Mouse (Mus musculus) liver, embryonic 12.5 days (tissue): ENCODE measurements at regions not wholly inside any gene's neighbourhood (a gene's known extent, or its start where the extent isn't known, plus 50 kb on each side); places are given as distances from the start of the nearest gene placed in this dataset.
A peak's percentile ranks its signal among the peaks of the same experiment; 100 is the strongest.

ENCODE experiments used
- ATAC-seq: fragments of 200-750 bp; cut with Nextera tagmentation; 2 replicates; pipeline ENCODE4 v1.8.0; 2017; ENCODE audit warnings: moderate number of reproducible peaks, mild to moderate bottlenecking, moderate library complexity
- H3K27ac ChIP-seq: fragments of 300-500 bp; sonication (generic); 2 replicates; pipeline ENCODE4 v1.5.1; 2016; ENCODE audit warnings: mild to moderate bottlenecking
- H3K27me3 ChIP-seq: fragments of 300-500 bp; sonication (generic); replicated peaks from 2 replicates; pipeline ENCODE4 v1.6.1; 2016; ENCODE audit warnings: mild to moderate bottlenecking, moderate library complexity
- H3K36me3 ChIP-seq: fragments of 300-500 bp; sonication (generic); 2 replicates; pipeline ENCODE4 v1.6.1; 2016; ENCODE audit warnings: mild to moderate bottlenecking, moderate library complexity
- H3K4me1 ChIP-seq: fragments of 300-500 bp; sonication (generic); 2 replicates; pipeline ENCODE4 v1.6.1; 2016
- H3K4me2 ChIP-seq: fragments of 300-500 bp; sonication (generic); 2 replicates; pipeline ENCODE4 v1.6.1; 2016; ENCODE audit warnings: mild to moderate bottlenecking, moderate library complexity
- H3K4me3 ChIP-seq: fragments of 300-500 bp; sonication (generic); 2 replicates; pipeline ENCODE4 v1.5.1; 2016; ENCODE audit warnings: mild to moderate bottlenecking, moderate library complexity
- H3K9ac ChIP-seq: fragments of 300-500 bp; sonication (generic); 2 replicates; pipeline ENCODE4 v1.6.1; 2016; ENCODE audit warnings: mild to moderate bottlenecking, moderate library complexity
- H3K9me3 ChIP-seq: fragments of 300-500 bp; sonication (generic); replicated peaks from 2 replicates; pipeline ENCODE4 v1.6.1; 2016; ENCODE audit warnings: mild to moderate bottlenecking, moderate library complexity
- WGBS: fragments of 180-500 bp; shearing (Covaris S2); methylation state at CpG from one replicate; pipeline ENCODE4 v1.1.7; 2016; ENCODE audit not compliant: insufficient replicate concordance; 5-methylcytosine and 5-hydroxymethylcytosine counted together

DNA sequence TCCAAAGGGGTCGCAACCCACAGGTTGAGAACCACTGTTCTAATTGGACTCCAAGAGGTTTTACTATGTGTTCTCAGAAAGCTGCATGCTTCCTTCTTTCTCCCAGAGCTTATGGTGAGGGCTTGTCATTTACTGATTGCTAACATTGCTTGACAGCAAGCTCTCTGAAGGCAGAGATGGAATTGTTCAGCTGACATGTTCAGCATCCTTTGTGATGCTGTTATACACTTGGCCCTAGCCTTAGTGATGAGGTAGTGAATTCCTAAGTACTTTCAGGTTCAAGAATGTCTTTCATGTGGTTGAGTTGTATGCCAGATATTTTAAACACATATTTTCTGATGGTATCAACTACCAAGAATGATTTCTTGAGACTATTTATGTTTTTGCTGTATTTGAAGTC, 202.9 kb upstream of the Zc3h12c start:
- no peak overlapping the region for H3K9ac ChIP-seq
- 72% methylated on average over 1 of the region's 1 CpGs for WGBS
- no peaks in the 10 kb centered on the region for H3K27me3 ChIP-seq
- no peaks in the 10 kb centered on the region for H3K9me3 ChIP-seq
- no peak overlapping the region for H3K4me2 ChIP-seq
- peaks cover 7% of the 10 kb centered on the region; the same call in 1 of the 2 replicates for H3K4me1 ChIP-seq
- no peak overlapping the region for H3K4me3 ChIP-seq
- H3K36me3 ChIP-seq, result no peaks in the 10 kb centered on the region
- no peak overlapping the region for H3K27ac ChIP-seq
- ATAC-seq, result no peak

DNA sequence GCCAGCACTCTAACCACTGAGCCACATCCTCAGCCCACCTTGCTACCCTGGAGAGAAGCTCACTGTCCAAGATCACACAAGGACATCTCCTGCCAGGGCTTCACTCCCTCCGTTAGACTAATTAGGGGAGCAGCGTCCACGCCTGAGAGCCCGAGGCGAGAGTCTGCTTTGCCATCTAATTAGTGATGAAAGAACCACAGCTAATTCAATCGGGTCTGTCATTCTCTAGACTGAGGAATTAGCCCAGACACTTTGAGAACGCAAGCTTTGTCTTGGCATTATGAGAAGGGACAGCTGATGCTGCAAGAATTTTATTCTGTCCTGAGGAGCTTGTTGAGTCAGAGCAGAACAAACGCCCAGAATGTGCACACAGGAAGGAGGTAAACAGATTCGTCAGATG, 200.5 kb upstream of the Zc3h12c start:
- H3K4me1 ChIP-seq, result peaks cover 7% of the 10 kb centered on the region; the same call in 1 of the 2 replicates
- ATAC-seq, result no peak

DNA sequence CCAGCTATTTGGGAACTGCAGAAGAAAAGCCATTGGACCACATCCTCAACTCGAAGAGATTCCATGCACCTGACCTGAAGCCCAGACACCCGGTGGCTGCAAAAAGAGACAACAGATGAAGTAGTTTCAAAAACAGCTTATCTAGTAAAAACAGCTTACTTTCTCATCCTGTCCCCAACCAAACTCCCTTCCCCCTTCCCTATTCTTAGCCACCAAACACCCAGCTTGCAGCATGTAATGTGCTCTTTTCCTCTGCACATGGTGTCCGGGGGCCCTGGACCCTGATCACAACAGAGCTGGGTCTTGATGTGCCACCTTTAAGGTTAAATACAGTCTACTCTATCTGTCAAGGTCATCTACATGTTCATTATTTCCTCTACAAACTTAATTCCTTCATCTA, 199.7 kb upstream of the Zc3h12c start:
- H3K4me1 ChIP-seq, result peaks cover 7% of the 10 kb centered on the region; the same call in 1 of the 2 replicates
- peak; percentile 67 for ATAC-seq
- H3K4me3 ChIP-seq, result no peak overlapping the region
- H3K9me3 ChIP-seq, result no peaks in the 10 kb centered on the region
- H3K27me3 ChIP-seq, result no peaks in the 10 kb centered on the region
- no peaks in the 10 kb centered on the region for H3K36me3 ChIP-seq
- WGBS, result 13% methylated on average over 3 of the region's 3 CpGs
- no peak overlapping the region for H3K4me2 ChIP-seq
- H3K27ac ChIP-seq, result no peak overlapping the region
- H3K9ac ChIP-seq, result no peak overlapping the region

More for the DNA sequence above, 200.5 kb upstream of the Zc3h12c start:
- no peaks in the 10 kb centered on the region for H3K36me3 ChIP-seq
- no peaks in the 10 kb centered on the region for H3K9me3 ChIP-seq
- H3K4me3 ChIP-seq, result no peak overlapping the region
- H3K4me2 ChIP-seq, result no peak overlapping the region
- no peak overlapping the region for H3K9ac ChIP-seq
- H3K27me3 ChIP-seq, result no peaks in the 10 kb centered on the region
- WGBS, result 69% methylated on average over 9 of the region's 9 CpGs
- H3K27ac ChIP-seq, result no peak overlapping the region

DNA sequence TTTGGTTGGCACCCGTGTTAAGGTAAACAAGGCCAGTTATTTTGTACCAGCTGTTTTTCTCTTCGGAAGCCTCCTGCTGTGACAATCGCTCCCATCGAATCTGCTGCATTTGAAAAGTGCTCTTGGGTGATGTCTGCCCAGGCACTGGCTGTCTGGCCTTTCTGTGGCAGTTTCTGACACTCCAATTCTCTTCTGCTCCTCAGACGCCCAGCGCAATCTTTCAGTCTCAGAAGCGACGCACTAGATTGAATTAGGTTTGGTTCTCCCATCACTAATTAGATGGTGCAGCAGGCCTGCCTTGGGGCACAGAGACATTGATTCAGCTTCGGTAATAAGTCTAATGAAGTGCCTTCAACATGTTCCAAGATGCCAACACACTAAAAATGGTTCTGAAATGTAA, 197.7 kb upstream of the Zc3h12c start:
- Histone ChIP-seq H3K27ac (no peak overlapping the region), H3K4me3 (no peak overlapping the region), H3K27me3 (no peaks in the 10 kb centered on the region), H3K4me1 (peaks cover 7% of the 10 kb centered on the region; the same call in 1 of the 2 replicates), H3K9me3 (no peaks in the 10 kb centered on the region), H3K36me3 (no peaks in the 10 kb centered on the region), H3K4me2 (no peak overlapping the region), H3K9ac (no peak overlapping the region)
- no peak for ATAC-seq
- 71% methylated on average over 9 of the region's 9 CpGs for WGBS

DNA sequence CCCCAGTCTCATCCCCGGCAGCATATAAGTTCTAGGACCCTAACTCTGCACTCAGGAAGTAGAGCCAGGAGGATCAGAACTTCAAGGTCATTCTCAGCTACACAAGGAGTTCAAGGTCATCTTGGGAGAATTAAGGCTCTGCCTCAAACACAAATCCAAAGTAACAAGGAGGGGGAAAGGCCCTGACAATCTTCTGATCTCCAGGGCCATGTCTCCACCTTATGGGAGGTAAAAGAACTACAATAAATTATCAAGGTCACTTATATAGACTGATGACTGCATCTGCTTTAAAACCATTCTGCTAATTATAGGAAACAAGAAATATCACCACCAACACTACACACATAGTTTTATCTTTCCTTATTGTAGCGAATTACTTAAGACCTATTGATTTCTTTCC, 193.2 kb upstream of the Zc3h12c start:
- Histone ChIP-seq H3K4me1 (0 out of 2 replicates have a peak, but pooled peaks cover 3% of the 10 kb centered on the region), H3K9ac (no peak overlapping the region), H3K4me3 (no peak overlapping the region), H3K36me3 (no peaks in the 10 kb centered on the region), H3K9me3 (no peaks in the 10 kb centered on the region), H3K27me3 (no peaks in the 10 kb centered on the region), H3K27ac (no peak overlapping the region), H3K4me2 (no peak overlapping the region)
- 51% methylated on average over 2 of the region's 2 CpGs for WGBS
- ATAC-seq, result no peak

DNA sequence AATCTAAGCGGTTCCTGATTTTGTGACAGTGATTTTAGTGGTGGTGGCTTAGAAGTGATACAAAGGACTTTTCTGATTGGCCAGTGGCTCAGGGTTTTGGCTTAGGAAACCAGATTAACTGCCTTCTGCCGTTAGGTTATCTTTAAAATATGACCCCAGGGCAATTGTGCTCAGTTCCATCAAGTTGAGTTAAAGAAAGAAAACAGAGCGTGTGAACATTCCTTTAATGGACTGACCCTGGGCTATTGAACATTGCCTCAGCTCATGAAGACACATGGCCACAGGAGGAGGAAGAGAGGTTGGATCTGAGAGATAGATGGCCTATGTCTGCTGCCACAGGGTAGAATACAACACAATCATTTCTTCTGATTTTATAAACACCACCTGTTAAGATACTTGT, 191.0 kb upstream of the Zc3h12c start:
- Histone ChIP-seq H3K27me3 (no peaks in the 10 kb centered on the region), H3K4me1 (peaks cover 6% of the 10 kb centered on the region; the same call in 1 of the 2 replicates), H3K27ac (no peak overlapping the region), H3K9me3 (no peaks in the 10 kb centered on the region), H3K9ac (no peak overlapping the region), H3K4me3 (no peak overlapping the region), H3K36me3 (no peaks in the 10 kb centered on the region), H3K4me2 (no peak overlapping the region)
- no peak for ATAC-seq
- 56% methylated on average over 3 of the region's 3 CpGs for WGBS

DNA sequence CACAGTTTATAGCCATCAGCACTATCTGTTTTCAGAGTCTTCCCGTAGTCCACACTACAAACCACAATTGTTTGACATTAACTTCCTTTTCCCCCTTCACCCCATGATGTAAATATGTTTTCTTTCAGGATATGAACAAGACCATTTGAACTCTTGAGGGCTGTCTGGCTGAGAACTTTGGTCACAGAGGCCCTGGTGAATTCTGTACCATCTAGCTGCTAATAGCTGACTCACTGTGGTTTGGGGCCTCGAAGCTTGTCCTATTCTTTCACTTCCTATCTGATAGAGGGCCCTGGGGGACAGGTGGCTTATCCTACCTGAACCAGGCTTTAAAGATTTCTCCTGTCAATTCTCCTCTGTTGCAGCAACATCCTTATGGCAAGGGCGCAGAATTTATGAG, 188.2 kb upstream of the Zc3h12c start:
- no peak for ATAC-seq
- Histone ChIP-seq H3K36me3 (no peaks in the 10 kb centered on the region), H3K4me1 (peaks cover 6% of the 10 kb centered on the region; the same call in 1 of the 2 replicates), H3K27me3 (no peaks in the 10 kb centered on the region), H3K27ac (no peak overlapping the region), H3K9ac (no peak overlapping the region), H3K4me2 (no peak overlapping the region), H3K4me3 (no peak overlapping the region), H3K9me3 (no peaks in the 10 kb centered on the region)
- WGBS, result 18% methylated on average over 3 of the region's 3 CpGs

DNA sequence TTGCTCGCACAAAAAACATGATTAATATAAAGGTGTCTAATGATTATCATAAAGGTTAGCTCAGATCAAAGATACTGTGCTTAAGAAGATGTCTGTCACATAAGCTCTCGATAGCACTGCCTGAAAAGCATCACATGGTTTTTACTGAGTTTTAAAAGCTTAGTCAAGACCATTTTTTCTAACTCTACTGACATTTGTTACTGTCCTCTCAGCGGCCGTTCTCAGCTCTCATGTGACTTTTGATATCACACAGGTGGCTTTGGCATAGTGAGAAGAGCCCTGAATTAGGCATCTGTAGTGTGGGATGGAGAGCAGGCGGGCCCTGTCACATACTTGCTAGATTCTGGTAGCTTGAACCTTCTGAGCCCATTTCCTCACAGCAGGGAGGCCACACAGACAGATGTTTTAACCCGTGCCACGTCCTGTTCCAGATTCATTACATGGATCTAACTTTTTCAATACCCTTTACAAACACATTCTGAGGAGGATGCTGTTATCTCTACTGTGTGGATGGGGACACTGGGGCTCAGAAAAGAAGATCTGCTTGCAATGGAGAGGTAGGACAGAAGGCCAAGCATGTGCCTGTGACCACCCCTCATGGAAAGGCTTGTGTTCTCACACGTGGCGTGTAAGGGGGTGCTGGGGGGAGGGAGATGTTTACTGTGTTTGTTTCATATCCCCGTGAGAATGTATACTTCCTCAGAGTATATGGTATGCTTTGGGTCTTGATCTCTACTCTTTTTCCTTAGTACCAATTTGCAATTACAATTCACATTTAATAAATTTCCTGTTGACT, 187.0 kb upstream of the Zc3h12c start:
- 62% methylated on average over 10 of the region's 10 CpGs for WGBS
- Histone ChIP-seq H3K9me3 (no peaks in the 10 kb centered on the region), H3K4me3 (no peak overlapping the region), H3K4me1 (peaks cover 6% of the 10 kb centered on the region; the same call in 1 of the 2 replicates), H3K36me3 (no peaks in the 10 kb centered on the region), H3K27ac (no peak overlapping the region), H3K9ac (no peak overlapping the region), H3K4me2 (no peak overlapping the region), H3K27me3 (no peaks in the 10 kb centered on the region)
- ATAC-seq, result no peak

DNA sequence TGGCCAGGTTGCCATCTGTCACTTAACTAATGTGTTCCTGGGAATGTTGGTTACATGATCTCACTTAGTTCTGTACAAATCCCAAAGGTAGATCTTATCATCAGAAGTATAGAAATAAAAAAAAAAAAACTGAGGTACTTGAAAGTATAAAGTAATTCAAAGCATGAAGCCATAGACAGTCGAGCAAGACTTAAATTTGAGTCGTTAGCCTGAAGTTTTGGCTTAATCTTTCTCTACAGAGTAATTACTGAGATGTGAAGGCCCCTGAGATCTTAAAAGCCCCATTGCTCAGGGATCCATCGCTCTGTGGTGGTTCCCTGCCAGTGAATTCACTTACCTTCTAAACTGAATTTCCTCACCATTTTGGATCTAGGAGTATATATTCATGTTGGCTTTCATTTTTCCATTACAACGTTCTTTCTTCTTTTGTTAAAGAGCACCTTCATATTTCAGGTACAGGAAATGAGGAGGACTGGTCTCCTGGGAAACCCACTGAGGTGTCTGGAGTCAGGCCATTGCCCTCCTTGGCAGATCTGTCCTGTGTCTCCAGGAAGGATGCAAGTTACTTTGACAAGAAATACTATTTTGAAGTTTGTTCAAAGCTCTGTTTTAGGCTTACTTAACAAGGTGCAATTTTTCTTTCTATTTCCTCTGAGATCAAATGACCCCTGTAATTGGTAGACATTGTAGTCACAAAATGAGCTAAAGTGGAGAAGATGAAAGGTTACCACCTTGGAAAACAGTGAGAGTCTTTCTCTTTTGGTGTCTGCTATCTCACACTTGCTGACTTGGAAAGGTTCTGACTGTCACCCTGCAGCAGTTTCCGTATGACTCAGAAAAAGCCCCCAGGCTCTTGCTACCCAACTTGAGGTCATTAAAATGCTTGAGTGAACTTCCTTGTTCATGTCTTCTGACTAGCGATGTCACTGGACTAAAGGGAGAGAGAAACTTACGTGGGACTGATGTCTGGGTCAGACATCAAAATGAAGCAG, 180.5 kb upstream of the Zc3h12c start:
- ATAC-seq, result no peak
- H3K27ac ChIP-seq, result no peak overlapping the region
- H3K4me2 ChIP-seq, result no peak overlapping the region
- H3K9ac ChIP-seq, result no peak overlapping the region
- H3K9me3 ChIP-seq, result no peaks in the 10 kb centered on the region
- H3K4me1 ChIP-seq, result no peaks in the 10 kb centered on the region
- no peak overlapping the region for H3K4me3 ChIP-seq
- 65% methylated on average over 7 of the region's 7 CpGs for WGBS
- no peaks in the 10 kb centered on the region for H3K27me3 ChIP-seq
- H3K36me3 ChIP-seq, result no peaks in the 10 kb centered on the region

DNA sequence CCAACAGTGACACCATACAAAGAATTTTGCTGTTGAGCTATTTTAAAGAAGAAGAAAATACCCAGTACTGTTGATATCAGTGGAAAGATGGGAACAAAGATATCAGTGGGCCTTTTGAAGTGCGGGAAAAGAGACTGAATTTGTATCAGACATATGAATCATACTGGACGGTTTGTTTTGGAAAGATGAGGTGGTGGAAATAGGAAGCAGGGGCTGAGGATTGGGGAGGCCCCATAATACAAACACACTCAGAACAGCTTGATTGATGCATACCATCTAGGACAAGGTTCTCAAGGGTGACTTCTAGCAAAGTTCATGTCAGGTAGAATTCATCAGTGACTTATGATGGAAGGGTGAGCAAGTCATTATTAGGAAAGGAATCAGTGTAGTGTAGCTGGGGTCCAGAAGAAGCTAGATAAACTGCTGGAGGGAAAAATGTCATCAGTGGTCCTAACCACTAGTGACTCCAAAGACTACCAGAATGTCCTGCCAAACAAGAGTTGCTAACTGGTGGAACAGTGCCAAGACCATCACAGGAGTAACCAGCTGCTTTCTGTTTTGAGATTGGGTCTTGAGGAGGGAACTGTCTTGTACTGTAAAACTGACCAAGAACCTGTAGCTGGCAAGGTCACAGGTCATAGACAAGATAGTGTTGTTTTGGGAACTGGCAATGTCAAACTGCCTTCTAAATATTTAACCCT, 176.0 kb upstream of the Zc3h12c start:
- WGBS, result 64% methylated on average over 2 of the region's 2 CpGs
- no peak overlapping the region for H3K9ac ChIP-seq
- H3K27ac ChIP-seq, result no peak overlapping the region
- no peaks in the 10 kb centered on the region for H3K9me3 ChIP-seq
- no peak for ATAC-seq
- H3K4me2 ChIP-seq, result no peak overlapping the region
- no peaks in the 10 kb centered on the region for H3K36me3 ChIP-seq
- no peaks in the 10 kb centered on the region for H3K4me1 ChIP-seq
- H3K27me3 ChIP-seq, result no peaks in the 10 kb centered on the region
- H3K4me3 ChIP-seq, result no peak overlapping the region

DNA sequence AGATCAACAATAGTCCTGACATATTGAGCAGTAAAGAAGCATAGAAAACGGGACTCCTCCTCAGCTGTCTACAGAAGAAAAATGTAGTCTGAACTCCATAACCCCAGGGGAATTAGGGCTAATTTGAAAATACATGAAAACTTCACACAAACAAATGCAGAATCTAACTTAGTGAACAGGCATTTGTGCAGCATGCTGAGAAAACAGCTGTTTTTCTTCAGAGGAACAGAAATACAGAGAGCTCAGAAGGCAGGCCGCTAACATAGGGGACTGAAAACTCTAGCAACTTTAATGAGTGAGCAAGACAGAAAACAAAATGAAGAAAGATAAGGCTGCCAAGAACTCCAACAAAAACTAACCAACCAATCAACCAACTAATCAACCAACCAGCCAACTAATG, 172.7 kb upstream of the Zc3h12c start:
- H3K4me3 ChIP-seq, result no peak overlapping the region
- no peak overlapping the region for H3K4me2 ChIP-seq
- H3K9ac ChIP-seq, result no peak overlapping the region
- no peak overlapping the region for H3K27ac ChIP-seq
- 76% methylated on average over 2 of the region's 2 CpGs for WGBS
- H3K27me3 ChIP-seq, result no peaks in the 10 kb centered on the region
- no peak for ATAC-seq
- H3K36me3 ChIP-seq, result no peaks in the 10 kb centered on the region
- H3K4me1 ChIP-seq, result no peaks in the 10 kb centered on the region
- H3K9me3 ChIP-seq, result no peaks in the 10 kb centered on the region
